1 mouse cellular context compared by ENCODE assay signal in genomic region chr4:59197462-59197861, GRCm38 (mm10).
TF ChIP-seq lines count a peak whose summit lies in the region.

No protein-coding gene starts in this region.

TF ChIP-seq in MEL, 35 proteins besides CTCF, POLR2A, EP300 and RAD21:
- TF ChIP-seq ZNF384 (IDR thresholded peaks at IDR 0.05; ENCODE audit: low read depth, low read length): no peak
- no peak for TF ChIP-seq USF2 (IDR thresholded peaks at IDR 0.05; ENCODE audit: borderline replicate concordance in 1 of 2, insufficient read depth in 1 of 2, low read depth in 1 of 2, low read length in 2 of 2)
- TF ChIP-seq ETS1 (IDR thresholded peaks at IDR 0.05; ENCODE audit: low read depth, low read length): no peak
- TF ChIP-seq E2F4 (IDR thresholded peaks at IDR 0.05; ENCODE audit: borderline replicate concordance, low read depth, low read length): no peak
- no peak for TF ChIP-seq MAZ (IDR thresholded peaks at IDR 0.05; ENCODE audit: low read depth, low read length)
- no peak for TF ChIP-seq MAX (IDR thresholded peaks at IDR 0.05; ENCODE audit: low read length)
- TF ChIP-seq NRF1 (IDR thresholded peaks at IDR 0.05; ENCODE audit: insufficient read depth, low read depth, low read length, poor library complexity, severe bottlenecking): no peak
- no peak for TF ChIP-seq ZKSCAN1 (IDR thresholded peaks at IDR 0.05; ENCODE audit: low read depth, low read length)
- no peak for TF ChIP-seq CHD2 (IDR thresholded peaks at IDR 0.05; ENCODE audit: low read length)
- no peak for TF ChIP-seq GATA1 (IDR thresholded peaks at IDR 0.05; ENCODE audit: low read depth, low read length)
- no peak for TF ChIP-seq MEF2A (IDR thresholded peaks at IDR 0.05; ENCODE audit: extremely low read depth, insufficient replicate concordance, low read depth, low read length, poor library complexity, severe bottlenecking)
- no peak for TF ChIP-seq ELF1 (IDR thresholded peaks at IDR 0.05; ENCODE audit: low read depth, low read length)
- no peak; the same call in 1 of the 2 replicates for TF ChIP-seq CHD1 (IDR thresholded peaks at IDR 0.05; ENCODE audit: low read depth, low read length)
- no peak for TF ChIP-seq MXI1 (IDR thresholded peaks at IDR 0.05; ENCODE audit: low read depth, low read length)
- TF ChIP-seq JUND (IDR thresholded peaks at IDR 0.05; ENCODE audit: low read depth, low read length): no peak
TF ChIP-seq in MEL: peak in this region for 0.
